Mouse (Mus musculus) embryonic facial prominence, embryonic 13.5 days (tissue): Measurements from ENCODE around the gene Gcn1l1. TPM values are rescaled to one million over a fixed set of nuclear protein-coding genes. Genes with fewer than 3 reads are reported as not detected.
"Not testable (repeated sequence)": the region's sequence is repeated elsewhere in the genome, so short reads cannot be mapped to it uniquely, and the experiment has no call there.

ENCODE experiments used
- ATAC-seq: fragments of 200-750 bp; cut with Nextera tagmentation; 2 replicates; pipeline ENCODE4 v1.8.0; 2017; ENCODE audit warnings: low read depth; ENCODE audit not compliant: insufficient number of reproducible peaks, insufficient read depth, low FRiP score, low TSS enrichment
- H3K27ac ChIP-seq: fragments of 300-500 bp; sonication (generic); 2 replicates; pipeline ENCODE4 v1.5.1; 2015; ENCODE audit warnings: moderate library complexity, mild to moderate bottlenecking, inconsistent platforms
- H3K27me3 ChIP-seq: fragments of 300-500 bp; sonication (generic); 2 replicates; pipeline ENCODE4 v1.6.1; 2015; ENCODE audit warnings: mild to moderate bottlenecking, inconsistent platforms
- H3K36me3 ChIP-seq: fragments of 300-500 bp; sonication (generic); 2 replicates; pipeline ENCODE4 v1.6.1; 2015; ENCODE audit warnings: mild to moderate bottlenecking, inconsistent platforms
- H3K4me1 ChIP-seq: fragments of 300-500 bp; sonication (generic); 2 replicates; pipeline ENCODE4 v1.6.1; 2015; ENCODE audit warnings: inconsistent platforms
- H3K4me2 ChIP-seq: fragments of 300-500 bp; sonication (generic); 2 replicates; pipeline ENCODE4 v1.6.1; 2015; ENCODE audit warnings: moderate library complexity, mild to moderate bottlenecking, inconsistent platforms
- H3K4me3 ChIP-seq: fragments of 300-500 bp; sonication (generic); 2 replicates; pipeline ENCODE4 v1.5.1; 2015; ENCODE audit warnings: mild to moderate bottlenecking, inconsistent platforms
- H3K9ac ChIP-seq: fragments of 300-500 bp; sonication (generic); 2 replicates; pipeline ENCODE4 v1.6.1; 2015; ENCODE audit warnings: mild to moderate bottlenecking, inconsistent platforms
- H3K9me3 ChIP-seq: fragments of 300-500 bp; sonication (generic); 2 replicates; pipeline ENCODE4 v1.6.1; 2016; ENCODE audit warnings: inconsistent platforms
- WGBS: fragments of 180-500 bp; shearing (Covaris S2); methylation state at CpG from one replicate; pipeline ENCODE4 v1.1.7; 2015; ENCODE audit warnings: mixed read lengths; 5-methylcytosine and 5-hydroxymethylcytosine counted together
- polyA plus RNA-seq: library from polyadenylated mRNA; unstranded; fragments of >200 nt; fragmentation: Nextera tagmentation; extraction: Ambion mirVana; gene quantifications from 2 replicates; pipeline ENCODE4 v1.2.1, GENCODE M21; 2015

The Gcn1l1 gene
- polyA plus RNA-seq = 45.8 and 47.9 TPM in 2 replicates

DNA sequence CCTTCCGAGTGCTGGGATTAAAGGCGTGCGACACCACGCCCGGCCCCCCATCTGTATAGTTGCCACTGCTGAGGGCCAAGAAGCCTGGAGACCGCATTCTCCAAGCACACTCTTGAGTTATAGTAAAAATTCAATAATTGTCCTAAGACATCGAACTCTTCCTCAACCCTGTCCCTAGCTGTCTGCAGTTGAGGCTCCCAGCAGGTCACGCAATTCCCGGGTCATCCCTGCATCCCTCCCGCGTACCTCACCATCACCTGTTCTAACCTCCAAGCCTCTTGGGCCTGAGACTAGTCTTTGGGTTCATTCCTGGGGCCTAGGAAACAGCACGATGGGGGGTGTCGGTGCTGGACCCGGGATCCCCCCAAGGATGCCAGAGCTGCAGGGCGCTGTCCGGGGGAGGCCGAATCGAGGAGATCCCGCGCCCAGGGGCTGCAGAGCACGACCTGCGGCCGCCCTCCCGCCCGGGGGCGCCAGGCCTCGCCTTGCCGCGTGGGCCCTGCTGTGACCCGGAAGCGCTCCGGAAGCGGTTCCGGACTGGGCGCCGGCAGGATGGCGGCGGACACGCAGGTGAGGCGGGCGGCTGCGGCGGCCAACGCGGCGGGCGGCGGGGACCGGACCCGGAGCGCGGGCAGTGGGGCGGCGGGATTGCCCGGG, at the start of gene Gcn1l1:
TSS of gene Gcn1l1 (plus strand) at position 518 of the 657 bp plus-strand sequence.
- peak within 1 kb of the TSS; percentile 74 for H3K27ac ChIP-seq
- WGBS = 1% methylated on average over 55 of the region's 55 CpGs
- no peaks in the 10 kb centered on the region for H3K27me3 ChIP-seq
- peaks cover 61% of the 10 kb centered on the region for H3K4me1 ChIP-seq
- peak within 1 kb of the TSS; percentile 98 for H3K9ac ChIP-seq
- peak within 1 kb of the TSS; percentile 83 for H3K4me2 ChIP-seq
- peak; percentile 77 for ATAC-seq
- H3K36me3 ChIP-seq = peaks cover 43% of the 10 kb centered on the region
- no peaks in the 10 kb centered on the region for H3K9me3 ChIP-seq
- peak within 1 kb of the TSS; percentile 96 for H3K4me3 ChIP-seq

DNA sequence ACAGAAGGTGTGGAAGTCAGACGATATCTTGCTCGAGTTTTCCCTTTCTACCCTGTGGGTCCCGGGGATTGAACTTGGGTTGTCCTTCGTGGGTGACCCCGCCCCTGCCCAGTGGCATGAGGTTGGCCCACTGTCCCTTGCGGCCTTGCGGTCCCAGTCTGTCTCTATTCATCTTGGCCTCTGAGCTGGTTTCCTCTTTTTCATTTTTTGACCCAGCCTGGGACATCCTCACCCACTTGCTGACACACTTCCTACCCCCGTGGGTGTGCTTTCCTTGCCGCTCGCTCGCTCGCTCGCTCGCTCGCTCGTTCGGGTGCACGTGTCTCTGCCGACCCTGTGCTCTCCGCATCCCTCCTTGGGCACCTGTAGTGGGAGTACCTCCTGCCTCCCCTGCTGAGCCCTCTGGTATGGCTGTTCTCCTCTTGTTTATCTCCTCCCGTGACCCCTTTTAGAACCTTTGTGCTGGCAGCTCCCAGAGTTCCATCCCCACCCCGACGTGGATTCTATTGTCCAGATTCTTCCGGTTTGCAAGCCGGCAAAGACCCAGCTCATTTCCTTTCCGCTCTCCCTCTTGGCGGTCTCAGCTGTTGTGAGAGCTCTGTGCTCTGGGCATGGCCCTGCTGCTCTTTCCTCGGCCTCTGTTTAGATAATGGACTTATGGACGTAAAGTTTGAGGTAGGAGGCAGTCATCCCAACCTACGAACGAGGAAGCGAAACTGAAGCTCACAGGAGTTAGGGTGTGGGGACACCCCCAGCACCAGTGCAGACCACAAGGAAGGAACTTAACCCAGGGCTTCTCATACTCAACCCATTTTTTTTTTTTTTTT, 48.8 kb upstream of the Gcn1l1 start:
- Histone ChIP-seq H3K36me3 (peaks cover 23% of the 10 kb centered on the region; the same call in 1 of the 2 replicates), H3K27ac (peak overlapping the region; percentile 95), H3K4me3 (no peak overlapping the region), H3K9me3 (no peaks in the 10 kb centered on the region), H3K27me3 (no peaks in the 10 kb centered on the region), H3K9ac (no peak overlapping the region), H3K4me1 (peaks cover 48% of the 10 kb centered on the region), H3K4me2 (no peak overlapping the region; the same call in 1 of the 2 replicates)
- 88% methylated on average over 32 of the region's 32 CpGs for WGBS
- no peak for ATAC-seq

DNA sequence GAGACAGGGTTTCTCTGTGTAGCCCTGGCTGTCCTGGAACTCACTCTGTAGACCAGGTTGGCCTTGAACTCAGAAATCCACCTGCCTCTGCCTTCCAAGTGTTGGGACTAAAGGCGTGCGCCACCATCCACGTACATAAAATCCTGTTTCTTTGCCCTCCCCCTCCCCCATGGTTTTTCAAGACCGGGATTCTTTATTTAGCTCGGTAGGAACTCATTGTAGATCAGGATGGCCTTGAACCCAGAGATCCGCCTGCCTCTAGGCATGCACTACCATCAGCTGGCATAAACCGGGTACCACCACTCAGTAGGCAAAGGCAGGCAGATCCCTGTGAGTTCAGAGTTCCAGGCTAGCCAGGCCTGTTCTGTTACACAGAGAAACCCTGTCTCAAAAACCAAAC, 48.1 kb upstream of the Gcn1l1 start:
- Histone ChIP-seq H3K4me2 (no peak overlapping the region), H3K36me3 (peaks cover 23% of the 10 kb centered on the region; the same call in 1 of the 2 replicates), H3K9me3 (no peaks in the 10 kb centered on the region), H3K27me3 (no peaks in the 10 kb centered on the region), H3K4me1 (peaks cover 52% of the 10 kb centered on the region), H3K4me3 (no peak overlapping the region), H3K9ac (no peak overlapping the region), H3K27ac (peak overlapping the region; percentile 95; the same call in 1 of the 2 replicates)
- ATAC-seq = no peak
- WGBS = 93% methylated on average over 7 of the region's 7 CpGs

DNA sequence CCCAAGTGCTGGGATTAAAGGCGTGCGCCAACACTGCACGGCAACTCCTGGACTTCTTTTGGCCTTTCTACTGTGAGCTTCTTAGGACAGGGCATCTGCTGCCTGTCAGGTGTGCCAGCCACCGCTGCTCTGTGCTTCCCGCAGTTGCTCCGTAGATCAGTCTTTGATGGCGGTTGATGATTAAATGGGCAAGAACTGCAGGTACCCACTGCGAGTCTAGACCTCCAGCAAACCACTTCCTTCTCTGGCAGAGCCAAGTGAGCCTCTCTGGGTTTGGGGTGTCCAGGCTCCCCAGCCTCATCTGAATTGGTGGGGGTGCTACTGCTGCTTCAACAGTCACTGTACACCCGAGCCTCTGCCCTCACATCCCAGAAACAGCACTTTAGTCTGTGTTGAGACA, 47.6 kb upstream of the Gcn1l1 start:
- Histone ChIP-seq H3K27ac (0 out of 2 replicates have a peak overlapping the region, but pooled peaks have one; percentile 11), H3K27me3 (no peaks in the 10 kb centered on the region), H3K4me2 (no peak overlapping the region), H3K4me1 (peaks cover 55% of the 10 kb centered on the region), H3K4me3 (no peak overlapping the region), H3K9ac (no peak overlapping the region), H3K9me3 (no peaks in the 10 kb centered on the region), H3K36me3 (peaks cover 23% of the 10 kb centered on the region; the same call in 1 of the 2 replicates)
- 82% methylated on average over 9 of the region's 9 CpGs for WGBS
- no peak for ATAC-seq

DNA sequence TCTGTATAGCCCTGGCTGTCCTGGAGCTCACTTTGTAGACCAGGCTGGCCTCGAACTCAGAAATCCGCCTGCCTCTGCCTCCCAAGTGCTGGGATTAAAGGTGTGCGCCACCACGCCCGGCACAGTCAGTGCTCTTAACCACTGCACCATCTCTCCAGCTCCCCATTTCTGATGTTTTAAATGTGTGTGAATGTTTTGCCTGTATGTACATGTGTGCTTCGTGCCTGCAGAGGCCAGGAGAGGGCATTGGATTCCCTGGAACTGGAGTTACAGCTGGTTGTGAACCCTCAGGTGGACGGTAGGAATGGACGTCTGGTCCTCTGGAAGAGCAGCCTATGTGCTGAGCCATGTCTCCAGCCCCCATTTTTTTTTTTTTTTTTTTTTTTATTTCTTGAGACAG, 46.8 kb upstream of the Gcn1l1 start:
- WGBS = 96% methylated on average over 8 of the region's 8 CpGs
- peaks cover 22% of the 10 kb centered on the region; the same call in 1 of the 2 replicates for H3K36me3 ChIP-seq
- H3K27ac ChIP-seq, H3K4me3 ChIP-seq, H3K9ac ChIP-seq, H3K4me2 ChIP-seq, ATAC-seq, H3K9me3 ChIP-seq, H3K27me3 ChIP-seq: not testable (repeated sequence)
- peaks cover 62% of the 10 kb centered on the region for H3K4me1 ChIP-seq

DNA sequence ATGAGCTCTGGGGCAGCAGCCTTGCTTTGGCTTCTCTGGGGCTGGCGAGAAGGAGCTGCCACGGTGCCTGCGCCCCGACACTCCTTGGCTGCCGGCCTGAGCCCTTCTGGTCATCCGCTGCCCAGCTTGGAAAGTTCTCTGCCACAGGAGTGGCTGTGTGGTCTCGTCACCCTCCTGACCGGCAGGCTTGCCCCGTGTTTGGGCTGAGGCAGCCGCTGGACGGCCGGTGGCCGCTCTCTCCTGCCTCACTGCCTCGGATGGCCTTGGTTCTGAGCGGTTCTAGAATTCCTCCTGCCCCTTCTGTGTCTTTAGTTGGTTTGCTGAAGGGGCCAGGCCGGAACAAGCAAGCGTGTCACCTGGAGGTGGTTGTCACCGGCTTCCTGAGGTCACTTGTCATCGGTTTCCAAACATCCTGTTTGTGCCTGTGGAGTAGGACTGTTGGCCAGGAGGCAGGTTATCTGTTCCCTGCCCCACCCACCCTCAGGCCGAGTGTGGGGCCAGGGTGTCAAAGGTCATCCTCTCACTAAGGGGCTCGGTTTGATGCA, 44.7 kb upstream of the Gcn1l1 start:
- peak overlapping the region; percentile 11; the same call in 1 of the 2 replicates for H3K9ac ChIP-seq

DNA sequence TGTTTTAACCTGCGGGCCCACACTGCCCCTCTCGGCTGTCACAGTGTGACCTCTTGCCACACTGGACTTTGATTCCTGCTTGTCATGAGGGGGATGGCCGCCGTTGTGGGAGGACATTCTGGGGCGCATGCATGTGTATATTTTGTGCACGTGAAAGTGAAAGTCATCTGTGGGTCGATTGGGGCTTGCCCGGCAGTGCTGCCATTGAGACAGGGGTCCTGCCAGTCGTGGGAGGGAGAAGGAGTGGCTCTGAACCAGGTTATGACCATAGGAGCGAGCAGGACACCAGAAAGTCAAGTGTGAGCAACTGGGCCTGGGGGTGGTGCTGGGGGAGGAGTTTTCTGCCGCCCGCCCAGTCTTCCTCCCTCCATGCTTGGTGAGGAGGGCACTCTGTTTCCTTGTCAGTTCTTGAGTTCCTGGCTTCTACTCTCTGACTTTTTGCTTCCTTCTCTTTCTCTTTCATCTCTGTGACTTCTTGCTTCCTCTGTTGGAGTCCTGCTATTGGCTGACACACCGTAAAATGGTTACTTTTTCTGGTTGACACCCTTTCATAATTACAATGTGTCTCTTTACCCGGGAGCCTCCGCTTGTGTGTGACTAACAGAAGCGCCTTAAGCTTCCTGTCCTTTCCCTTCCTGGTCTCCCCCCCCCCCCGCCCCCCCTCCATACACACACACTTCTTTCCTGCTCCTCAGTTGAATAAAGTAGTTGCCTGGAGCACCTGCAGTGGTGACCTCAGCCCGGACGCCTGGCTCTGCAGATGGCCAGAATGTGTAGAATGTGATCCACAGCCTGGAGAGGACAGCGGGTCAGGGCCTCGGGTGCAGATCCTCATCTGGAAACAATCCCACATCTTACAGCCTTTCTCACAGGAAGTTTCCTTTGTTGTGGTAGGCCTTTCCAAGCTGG, 43.2 kb upstream of the Gcn1l1 start:
- no peak overlapping the region for H3K9ac ChIP-seq
- peak overlapping the region; percentile 71 for H3K27ac ChIP-seq
- WGBS = 44% methylated on average over 20 of the region's 21 CpGs
- no peaks in the 10 kb centered on the region for H3K9me3 ChIP-seq
- H3K4me1 ChIP-seq = peaks cover 62% of the 10 kb centered on the region
- H3K36me3 ChIP-seq = peaks cover 12% of the 10 kb centered on the region; the same call in 1 of the 2 replicates
- H3K4me3 ChIP-seq = no peak overlapping the region
- no peak for ATAC-seq
- no peak overlapping the region for H3K4me2 ChIP-seq
- no peaks in the 10 kb centered on the region for H3K27me3 ChIP-seq

More for the DNA sequence above, 44.7 kb upstream of the Gcn1l1 start:
- no peaks in the 10 kb centered on the region for H3K27me3 ChIP-seq
- peak overlapping the region; percentile 48 for H3K27ac ChIP-seq
- WGBS = 46% methylated on average over 21 of the region's 21 CpGs
- H3K4me3 ChIP-seq = no peak overlapping the region
- H3K36me3 ChIP-seq = peaks cover 18% of the 10 kb centered on the region; the same call in 1 of the 2 replicates
- no peaks in the 10 kb centered on the region for H3K9me3 ChIP-seq
- H3K4me1 ChIP-seq = peaks cover 62% of the 10 kb centered on the region
- ATAC-seq = no peak
- H3K4me2 ChIP-seq = no peak overlapping the region

DNA sequence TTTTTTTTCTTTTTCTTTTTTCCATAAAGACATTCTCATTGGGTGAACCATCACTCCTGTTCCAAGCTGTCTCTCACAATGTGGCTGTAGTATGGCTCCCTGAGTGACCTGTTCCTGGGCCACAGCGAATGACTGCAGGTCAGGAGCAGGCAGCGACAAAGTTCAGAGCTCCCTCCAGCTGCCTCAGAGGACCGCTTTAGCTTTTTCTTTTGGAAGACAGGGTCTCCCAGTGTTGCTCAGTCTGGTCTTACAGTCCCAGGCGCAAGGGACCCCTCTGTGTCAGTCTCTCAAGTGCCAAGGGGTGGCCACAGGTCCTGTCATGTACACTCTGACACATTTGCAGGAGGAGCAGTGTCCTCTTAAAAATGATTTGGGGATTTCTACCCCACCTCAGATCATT, 42.5 kb upstream of the Gcn1l1 start:
- Histone ChIP-seq H3K4me3 (no peak overlapping the region), H3K4me2 (no peak overlapping the region), H3K9me3 (no peaks in the 10 kb centered on the region), H3K36me3 (0 out of 2 replicates have a peak, but pooled peaks cover 7% of the 10 kb centered on the region), H3K4me1 (peaks cover 62% of the 10 kb centered on the region), H3K9ac (0 out of 2 replicates have a peak overlapping the region, but pooled peaks have one; percentile 27), H3K27me3 (no peaks in the 10 kb centered on the region), H3K27ac (peak overlapping the region; percentile 71)
- no peak for ATAC-seq
- 55% methylated on average over 4 of the region's 4 CpGs for WGBS

DNA sequence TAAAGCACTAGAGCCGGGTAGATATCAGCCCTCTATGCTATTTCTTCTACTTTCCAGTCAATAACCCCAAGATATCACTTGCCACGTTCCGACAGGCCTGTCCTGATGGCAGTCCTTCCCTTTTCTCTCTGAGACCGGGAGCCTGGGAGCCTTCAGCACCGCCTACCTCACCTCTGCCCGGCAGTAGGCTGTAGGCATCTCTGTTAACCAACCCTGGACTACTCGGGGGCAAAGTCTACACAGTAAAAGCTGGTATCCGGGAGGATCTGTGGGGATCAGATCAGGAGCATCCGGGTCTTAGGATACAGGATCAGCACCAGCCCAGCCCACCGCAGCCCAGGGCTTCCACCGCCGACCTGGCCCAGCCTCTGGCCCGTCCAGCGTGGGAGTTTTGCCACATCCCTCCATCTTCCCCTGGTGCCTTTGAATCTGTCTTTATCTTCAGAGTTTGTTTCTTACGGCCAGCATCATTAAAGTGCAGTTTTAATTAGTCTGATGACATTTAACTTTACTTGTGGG, 42.0 kb upstream of the Gcn1l1 start:
- 0 out of 2 replicates have a peak, but pooled peaks cover 5% of the 10 kb centered on the region for H3K36me3 ChIP-seq
- H3K9ac ChIP-seq = no peak overlapping the region
- H3K9me3 ChIP-seq = no peaks in the 10 kb centered on the region
- H3K27me3 ChIP-seq = no peaks in the 10 kb centered on the region
- H3K4me2 ChIP-seq = no peak overlapping the region
- H3K4me1 ChIP-seq = peaks cover 63% of the 10 kb centered on the region
- no peak for ATAC-seq
- WGBS = 67% methylated on average over 15 of the region's 15 CpGs
- H3K4me3 ChIP-seq = no peak overlapping the region
- H3K27ac ChIP-seq = peak overlapping the region; percentile 71

DNA sequence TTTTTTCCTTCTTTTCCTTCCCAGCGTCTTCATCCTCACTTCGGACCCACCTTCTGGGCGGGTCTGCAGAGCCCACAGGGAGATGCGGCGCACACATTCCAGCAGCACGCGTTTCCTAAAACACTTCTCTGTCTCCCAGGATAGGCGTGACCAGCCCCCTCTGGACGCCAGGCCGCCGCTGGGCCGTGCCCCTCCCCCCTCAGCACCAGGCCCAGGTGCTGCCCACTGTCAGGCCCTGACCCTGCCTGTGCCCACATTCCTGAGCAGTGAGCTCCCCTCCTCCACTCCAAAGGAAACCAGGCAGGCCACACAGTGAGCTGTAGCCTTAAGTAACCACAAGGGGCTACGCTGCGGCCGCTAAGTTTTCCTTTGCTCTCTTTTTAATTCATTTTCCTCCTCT, 41.1 kb upstream of the Gcn1l1 start:
- Histone ChIP-seq H3K27ac (peak overlapping the region; percentile 71; the same call in 1 of the 2 replicates), H3K9me3 (no peaks in the 10 kb centered on the region), H3K36me3 (0 out of 2 replicates have a peak, but pooled peaks cover 7% of the 10 kb centered on the region), H3K9ac (peak overlapping the region; percentile 41), H3K27me3 (no peaks in the 10 kb centered on the region), H3K4me3 (peak overlapping the region; percentile 10; the same call in 1 of the 2 replicates), H3K4me1 (peaks cover 66% of the 10 kb centered on the region), H3K4me2 (peak overlapping the region; percentile 53)
- 4% methylated on average over 15 of the region's 15 CpGs for WGBS
- ATAC-seq = no peak
